Mouse (Mus musculus): ENCODE data around the gene Ddx39. TPM values are rescaled to one million over a fixed set of nuclear protein-coding genes. Genes with fewer than 3 reads are reported as not detected.

Gene Ddx39
- polyA plus RNA-seq, 1 experiment from 2014 or later = 154 TPM

DNA sequence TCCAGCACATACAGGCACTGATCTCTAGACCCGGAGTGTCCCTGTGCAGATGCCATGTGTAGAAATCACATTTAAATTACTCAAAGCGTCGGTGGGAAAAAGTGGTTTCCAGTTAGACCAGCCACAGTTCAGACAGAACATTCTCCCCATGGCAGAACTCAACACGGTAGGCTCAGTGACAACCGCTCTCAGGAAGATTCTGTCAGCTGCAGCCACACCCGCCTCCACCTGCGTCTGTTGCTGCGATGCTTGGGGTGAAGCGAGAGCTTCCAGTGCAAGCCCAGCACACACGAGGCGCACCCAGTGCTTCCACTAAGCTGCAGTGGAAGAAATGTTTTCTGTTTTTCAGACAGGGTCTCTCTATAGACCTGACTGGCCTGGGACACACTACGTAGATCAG, 35.1 kb upstream of the Ddx39 start:
- Histone ChIP-seq H3K9ac (ENCODE audit: low read length) (no peak overlapping the region), H3K36me3 (ENCODE audit: control insufficient read depth, insufficient read depth, low read length) (peaks cover 33% of the 10 kb centered on the region), H3K4me2 (ENCODE audit: low read depth, low read length) (no peak overlapping the region), H3K4me1 (ENCODE audit: control insufficient read depth, insufficient read depth, low read length) (0 out of 2 replicates have a peak, but pooled peaks cover 7% of the 10 kb centered on the region), H3K4me3 (replicated peaks; ENCODE audit: low read length) (no peak overlapping the region), H3K27ac (ENCODE audit: low read length) (no peak overlapping the region), H3K27me3 (ENCODE audit: control insufficient read depth, insufficient read depth, low read length) (no peaks in the 10 kb centered on the region), H3K9me3 (replicated peaks; ENCODE audit: control insufficient read depth, low read length) (no peaks in the 10 kb centered on the region)
- no peak for ATAC-seq (ENCODE audit: insufficient read depth, low FRiP score)
- WGBS = 91% methylated on average over 12 of the region's 12 CpGs

GRCm38 (mm10) chr8:83680603-83681002, 34.4 kb upstream of the Ddx39 start:
- H3K4me2 ChIP-seq (ENCODE audit: low read depth, low read length) = no peak overlapping the region
- ATAC-seq (ENCODE audit: insufficient read depth, low FRiP score) = peak; percentile 15; the same call in 1 of the 2 replicates
- no peak overlapping the region for H3K4me3 ChIP-seq (replicated peaks; ENCODE audit: low read length)
- H3K4me1 ChIP-seq (ENCODE audit: control insufficient read depth, insufficient read depth, low read length) = 0 out of 2 replicates have a peak, but pooled peaks cover 7% of the 10 kb centered on the region
- H3K27me3 ChIP-seq (ENCODE audit: control insufficient read depth, insufficient read depth, low read length) = no peaks in the 10 kb centered on the region
- H3K9ac ChIP-seq (ENCODE audit: low read length) = peak overlapping the region; percentile 26; the same call in 1 of the 2 replicates
- peaks cover 33% of the 10 kb centered on the region for H3K36me3 ChIP-seq (ENCODE audit: control insufficient read depth, insufficient read depth, low read length)
- peak overlapping the region; percentile 64; the same call in 1 of the 2 replicates for H3K27ac ChIP-seq (ENCODE audit: low read length)
- H3K9me3 ChIP-seq (replicated peaks; ENCODE audit: control insufficient read depth, low read length) = no peaks in the 10 kb centered on the region
- 68% methylated on average over 5 of the region's 5 CpGs for WGBS

DNA sequence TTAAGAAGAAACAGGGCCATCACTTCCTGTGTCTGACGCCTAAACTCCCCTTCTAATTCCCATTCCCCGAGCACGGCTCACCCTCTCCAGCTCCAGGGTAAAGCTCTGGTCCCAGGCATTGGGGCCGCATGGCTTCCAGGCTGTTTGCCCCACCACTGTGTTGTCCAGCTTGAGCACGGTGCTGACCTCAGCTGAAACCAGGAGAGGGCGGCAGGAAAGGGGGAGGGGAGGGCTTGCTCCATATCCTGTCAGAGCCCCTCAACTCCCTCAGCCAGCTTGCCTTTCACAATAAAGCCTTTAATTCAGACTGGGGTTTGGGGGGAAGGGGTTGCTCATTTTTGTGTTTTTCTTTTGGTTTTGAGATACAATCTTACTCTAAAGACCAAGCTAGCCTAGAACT, 33.9 kb upstream of the Ddx39 start:
- 0 out of 2 replicates have a peak, but pooled peaks cover 7% of the 10 kb centered on the region for H3K4me1 ChIP-seq (ENCODE audit: control insufficient read depth, insufficient read depth, low read length)
- peak overlapping the region; percentile 64; the same call in 1 of the 2 replicates for H3K27ac ChIP-seq (ENCODE audit: low read length)
- peaks cover 33% of the 10 kb centered on the region for H3K36me3 ChIP-seq (ENCODE audit: control insufficient read depth, insufficient read depth, low read length)
- H3K9me3 ChIP-seq (replicated peaks; ENCODE audit: control insufficient read depth, low read length) = no peaks in the 10 kb centered on the region
- no peaks in the 10 kb centered on the region for H3K27me3 ChIP-seq (ENCODE audit: control insufficient read depth, insufficient read depth, low read length)
- peak overlapping the region; percentile 26; the same call in 1 of the 2 replicates for H3K9ac ChIP-seq (ENCODE audit: low read length)
- 21% methylated on average over 6 of the region's 6 CpGs for WGBS
- ATAC-seq (ENCODE audit: insufficient read depth, low FRiP score) = no peak
- no peak overlapping the region for H3K4me2 ChIP-seq (ENCODE audit: low read depth, low read length)
- no peak overlapping the region for H3K4me3 ChIP-seq (replicated peaks; ENCODE audit: low read length)

GRCm38 (mm10) chr8:83684517-83684916, 30.5 kb upstream of the Ddx39 start:
- Histone ChIP-seq H3K9me3 (replicated peaks; ENCODE audit: control insufficient read depth, low read length) (no peaks in the 10 kb centered on the region), H3K4me1 (ENCODE audit: control insufficient read depth, insufficient read depth, low read length) (0 out of 2 replicates have a peak, but pooled peaks cover 7% of the 10 kb centered on the region), H3K4me2 (ENCODE audit: low read depth, low read length) (no peak overlapping the region), H3K4me3 (replicated peaks; ENCODE audit: low read length) (no peak overlapping the region), H3K27ac (ENCODE audit: low read length) (no peak overlapping the region), H3K27me3 (ENCODE audit: control insufficient read depth, insufficient read depth, low read length) (no peaks in the 10 kb centered on the region), H3K9ac (ENCODE audit: low read length) (no peak overlapping the region), H3K36me3 (ENCODE audit: control insufficient read depth, insufficient read depth, low read length) (peaks cover 29% of the 10 kb centered on the region)
- 94% methylated on average over 9 of the region's 9 CpGs for WGBS
- ATAC-seq (ENCODE audit: insufficient read depth, low FRiP score) = no peak

- Histone ChIP-seq H3K4me2 (ENCODE audit: low read depth, low read length) (no peak overlapping the region), H3K4me1 (ENCODE audit: control insufficient read depth, insufficient read depth, low read length) (peaks cover 6% of the 10 kb centered on the region; the same call in 1 of the 2 replicates), H3K9ac (ENCODE audit: low read length) (no peak overlapping the region), H3K27ac (ENCODE audit: low read length) (no peak overlapping the region), H3K36me3 (ENCODE audit: control insufficient read depth, insufficient read depth, low read length) (peaks cover 27% of the 10 kb centered on the region), H3K27me3 (ENCODE audit: control insufficient read depth, insufficient read depth, low read length) (no peaks in the 10 kb centered on the region), H3K9me3 (replicated peaks; ENCODE audit: control insufficient read depth, low read length) (no peaks in the 10 kb centered on the region), H3K4me3 (replicated peaks; ENCODE audit: low read length) (no peak overlapping the region)
- 90% methylated on average over 6 of the region's 6 CpGs for WGBS
- ATAC-seq (ENCODE audit: insufficient read depth, low FRiP score) = no peak
Observed at GRCm38 (mm10) chr8:83689264-83689663, 25.7 kb upstream of the Ddx39 start.

- Histone ChIP-seq H3K4me1 (ENCODE audit: control insufficient read depth, insufficient read depth, low read length) (peaks cover 35% of the 10 kb centered on the region), H3K9ac (ENCODE audit: low read length) (no peak overlapping the region)
Observed at GRCm38 (mm10) chr8:83693609-83694236, 21.3 kb upstream of the Ddx39 start.

GRCm38 (mm10) chr8:83694369-83695160, 20.4 kb upstream of the Ddx39 start:
- Histone ChIP-seq H3K27ac (ENCODE audit: low read length) (peak overlapping the region; percentile 8; the same call in 1 of the 2 replicates), H3K4me1 (ENCODE audit: control insufficient read depth, insufficient read depth, low read length) (peaks cover 38% of the 10 kb centered on the region), H3K36me3 (ENCODE audit: control insufficient read depth, insufficient read depth, low read length) (peaks cover 14% of the 10 kb centered on the region), H3K4me3 (replicated peaks; ENCODE audit: low read length) (no peak overlapping the region), H3K9me3 (replicated peaks; ENCODE audit: control insufficient read depth, low read length) (no peaks in the 10 kb centered on the region), H3K9ac (ENCODE audit: low read length) (no peak overlapping the region), H3K4me2 (ENCODE audit: low read depth, low read length) (no peak overlapping the region), H3K27me3 (ENCODE audit: control insufficient read depth, insufficient read depth, low read length) (no peaks in the 10 kb centered on the region)
- 65% methylated on average over 11 of the region's 11 CpGs for WGBS
- ATAC-seq (ENCODE audit: insufficient read depth, low FRiP score) = no peak

More at GRCm38 (mm10) chr8:83693609-83694236, 21.3 kb upstream of the Ddx39 start:
- Histone ChIP-seq H3K9me3 (replicated peaks; ENCODE audit: control insufficient read depth, low read length) (no peaks in the 10 kb centered on the region), H3K27me3 (ENCODE audit: control insufficient read depth, insufficient read depth, low read length) (no peaks in the 10 kb centered on the region), H3K4me2 (ENCODE audit: low read depth, low read length) (no peak overlapping the region), H3K27ac (ENCODE audit: low read length) (no peak overlapping the region), H3K36me3 (ENCODE audit: control insufficient read depth, insufficient read depth, low read length) (peaks cover 17% of the 10 kb centered on the region), H3K4me3 (replicated peaks; ENCODE audit: low read length) (no peak overlapping the region)
- WGBS = 76% methylated on average over 10 of the region's 10 CpGs
- no peak for ATAC-seq (ENCODE audit: insufficient read depth, low FRiP score)

- Histone ChIP-seq H3K27me3 (ENCODE audit: control insufficient read depth, insufficient read depth, low read length) (no peaks in the 10 kb centered on the region), H3K36me3 (ENCODE audit: control insufficient read depth, insufficient read depth, low read length) (peaks cover 12% of the 10 kb centered on the region), H3K9me3 (replicated peaks; ENCODE audit: control insufficient read depth, low read length) (no peaks in the 10 kb centered on the region), H3K4me3 (replicated peaks; ENCODE audit: low read length) (no peak overlapping the region), H3K9ac (ENCODE audit: low read length) (no peak overlapping the region), H3K27ac (ENCODE audit: low read length) (0 out of 2 replicates have a peak overlapping the region, but pooled peaks have one; percentile 8), H3K4me1 (ENCODE audit: control insufficient read depth, insufficient read depth, low read length) (peaks cover 43% of the 10 kb centered on the region), H3K4me2 (ENCODE audit: low read depth, low read length) (no peak overlapping the region)
- ATAC-seq (ENCODE audit: insufficient read depth, low FRiP score) = no peak
- 74% methylated on average over 10 of the region's 17 CpGs for WGBS
Observed at GRCm38 (mm10) chr8:83695351-83696106, 19.4 kb upstream of the Ddx39 start.
